Mouse (Mus musculus) heart, embryonic 15.5 days (tissue): ENCODE measurements around the gene Slc22a20. TPM values are rescaled to one million over a fixed set of nuclear protein-coding genes. Genes with fewer than 3 reads are reported as not detected.

Experiments used
- ATAC-seq: fragments of 200-750 bp; cut with Nextera tagmentation; replicated peaks from 2 replicates; pipeline ENCODE4 v1.8.0; 2017; ENCODE audit warnings: low read depth, moderate TSS enrichment; ENCODE audit not compliant: insufficient number of reproducible peaks, insufficient read depth, low FRiP score
- H3K27ac ChIP-seq: fragments of 300-500 bp; sonication (generic); 2 replicates; pipeline ENCODE4 v1.5.1; 2015; ENCODE audit warnings: mild to moderate bottlenecking, inconsistent platforms
- H3K27me3 ChIP-seq: fragments of 300-500 bp; sonication (generic); 2 replicates; pipeline ENCODE4 v1.6.1; 2015; ENCODE audit warnings: inconsistent platforms
- H3K36me3 ChIP-seq: fragments of 300-500 bp; sonication (generic); 2 replicates; pipeline ENCODE4 v1.6.1; 2015; ENCODE audit warnings: mild to moderate bottlenecking, inconsistent platforms
- H3K4me1 ChIP-seq: fragments of 300-500 bp; sonication (generic); replicated peaks from 2 replicates; pipeline ENCODE4 v1.6.1; 2015; ENCODE audit warnings: inconsistent platforms
- H3K4me2 ChIP-seq: fragments of 300-500 bp; sonication (generic); 2 replicates; pipeline ENCODE4 v1.6.1; 2015; ENCODE audit warnings: inconsistent platforms, mild to moderate bottlenecking, moderate library complexity
- H3K4me3 ChIP-seq: fragments of 300-500 bp; sonication (generic); 2 replicates; pipeline ENCODE4 v1.5.1; 2015; ENCODE audit warnings: mild to moderate bottlenecking, inconsistent platforms
- H3K9ac ChIP-seq: fragments of 300-500 bp; sonication (generic); 2 replicates; pipeline ENCODE4 v1.6.1; 2015; ENCODE audit warnings: mild to moderate bottlenecking, inconsistent platforms
- H3K9me3 ChIP-seq: fragments of 300-500 bp; sonication (generic); replicated peaks from 2 replicates; pipeline ENCODE4 v1.6.1; 2016; ENCODE audit warnings: inconsistent platforms
- WGBS: fragments of 180-500 bp; shearing (Covaris S2); methylation state at CpG from one replicate; pipeline ENCODE4 v1.1.7; 2015; ENCODE audit warnings: mixed read lengths; 5-methylcytosine and 5-hydroxymethylcytosine counted together
- polyA plus RNA-seq: library from polyadenylated mRNA; unstranded; fragments of >200 nt; fragmentation: Nextera tagmentation; extraction: Ambion mirVana; gene quantifications from 2 replicates; pipeline ENCODE4 v1.2.1, GENCODE M21; 2015

Slc22a20 gene
- polyA plus RNA-seq, 1 experiment from 2014 or later, result not detected

DNA sequence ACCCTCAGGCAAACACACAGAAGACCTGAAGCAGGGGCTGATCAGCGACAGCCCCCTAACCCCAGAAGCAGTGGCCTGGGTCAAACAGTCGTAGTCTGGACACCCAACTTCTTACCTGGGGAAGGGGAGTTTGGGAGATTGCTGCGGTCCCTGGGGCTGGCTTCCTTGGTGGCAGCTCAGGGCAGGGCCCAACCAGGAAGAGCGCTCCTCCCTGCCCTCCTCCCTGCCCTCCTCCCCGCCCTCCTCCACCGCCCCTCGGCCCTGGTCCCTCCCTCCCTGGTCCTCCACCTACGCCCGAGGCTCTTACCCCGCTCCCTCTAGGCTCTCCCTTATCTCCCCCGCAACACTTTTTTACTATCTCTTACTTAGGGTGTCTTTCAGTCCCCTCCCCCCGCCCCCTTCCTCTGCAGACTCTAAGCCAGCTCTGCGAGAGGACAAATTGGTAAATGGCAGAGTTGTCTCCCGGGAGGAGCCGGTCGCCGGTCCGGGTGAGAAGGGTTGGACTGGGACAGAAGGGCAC lies 29.1 kb upstream of the Slc22a20 start:
- Histone ChIP-seq H3K27ac (peak overlapping the region; percentile 75), H3K4me1 (peaks cover 19% of the 10 kb centered on the region), H3K4me2 (peak overlapping the region; percentile 92), H3K9ac (peak overlapping the region; percentile 71), H3K4me3 (peak overlapping the region; percentile 70), H3K36me3 (no peaks in the 10 kb centered on the region), H3K27me3 (0 out of 2 replicates have a peak, but pooled peaks cover 4% of the 10 kb centered on the region), H3K9me3 (no peaks in the 10 kb centered on the region)
- WGBS, result under 1% methylated on average over 18 of the region's 18 CpGs
- ATAC-seq, result peak; percentile 83

- no peak overlapping the region for H3K9ac ChIP-seq
- H3K27me3 ChIP-seq, result 0 out of 2 replicates have a peak, but pooled peaks cover 4% of the 10 kb centered on the region
- 92% methylated on average over 10 of the region's 10 CpGs for WGBS
- no peaks in the 10 kb centered on the region for H3K36me3 ChIP-seq
- H3K4me3 ChIP-seq, result 0 out of 2 replicates have a peak overlapping the region, but pooled peaks have one; percentile 70
- no peak overlapping the region for H3K4me2 ChIP-seq
- no peak overlapping the region for H3K27ac ChIP-seq
- no peaks in the 10 kb centered on the region for H3K9me3 ChIP-seq
- ATAC-seq, result no peak
- H3K4me1 ChIP-seq, result peaks cover 19% of the 10 kb centered on the region
Measured at GRCm38 (mm10) chr19:6013691-6014090, 27.7 kb upstream of the Slc22a20 start.

DNA sequence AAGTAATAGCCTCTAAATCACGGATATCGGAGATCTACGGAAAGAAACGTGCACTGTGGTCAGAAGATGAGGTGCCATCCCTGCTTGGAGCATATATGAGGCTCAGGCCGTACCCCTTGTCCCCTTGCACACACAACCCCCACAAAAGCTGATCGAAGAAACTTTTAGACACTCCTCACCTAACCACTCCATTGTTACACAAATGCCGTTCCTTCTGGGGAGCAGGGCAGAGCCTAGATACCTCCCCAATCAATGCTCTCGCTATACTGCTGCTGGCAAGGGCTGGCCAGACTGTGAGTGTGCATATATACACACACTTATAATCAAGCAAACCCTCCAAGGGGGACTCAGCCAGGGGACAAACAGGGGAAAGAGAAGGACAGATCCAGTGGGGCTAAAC lies 23.2 kb upstream of the Slc22a20 start:
- Histone ChIP-seq H3K9me3 (no peaks in the 10 kb centered on the region), H3K27me3 (0 out of 2 replicates have a peak, but pooled peaks cover 4% of the 10 kb centered on the region), H3K4me3 (no peak overlapping the region), H3K4me1 (no peaks in the 10 kb centered on the region), H3K9ac (no peak overlapping the region), H3K27ac (no peak overlapping the region), H3K36me3 (no peaks in the 10 kb centered on the region), H3K4me2 (no peak overlapping the region)
- ATAC-seq, result no peak
- 78% methylated on average over 8 of the region's 8 CpGs for WGBS

GRCm38 (mm10) chr19:6007013-6007412 lies 21.1 kb upstream of the Slc22a20 start:
- 81% methylated on average over 13 of the region's 13 CpGs for WGBS

DNA sequence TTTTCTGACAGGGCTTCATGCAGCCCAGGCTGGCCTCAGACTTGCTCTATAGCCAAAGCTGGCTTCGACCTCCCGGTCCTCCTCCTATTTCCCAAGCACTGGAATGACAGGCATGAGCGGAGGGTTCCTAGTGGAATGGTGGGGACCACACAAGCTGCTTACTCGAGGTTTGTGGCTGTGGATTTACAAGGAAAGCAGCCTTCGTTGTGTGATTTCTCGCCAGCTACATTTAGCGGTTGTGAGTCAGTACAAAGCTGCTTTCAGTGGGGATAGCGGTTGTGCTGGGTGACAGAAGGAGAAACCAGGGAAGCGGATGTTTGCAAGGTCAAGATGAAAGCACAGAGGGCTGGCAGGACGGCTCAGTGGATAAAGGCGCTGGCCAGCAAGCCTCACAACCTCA lies 19.6 kb upstream of the Slc22a20 start:
- Histone ChIP-seq H3K4me2 (no peak overlapping the region), H3K36me3 (no peaks in the 10 kb centered on the region), H3K4me3 (no peak overlapping the region), H3K9me3 (no peaks in the 10 kb centered on the region), H3K27me3 (no peaks in the 10 kb centered on the region), H3K9ac (no peak overlapping the region), H3K27ac (no peak overlapping the region), H3K4me1 (no peaks in the 10 kb centered on the region)
- no peak for ATAC-seq
- WGBS, result 68% methylated on average over 11 of the region's 11 CpGs

More at GRCm38 (mm10) chr19:6007013-6007412, 21.1 kb upstream of the Slc22a20 start:
- H3K27me3 ChIP-seq, result no peaks in the 10 kb centered on the region
- no peaks in the 10 kb centered on the region for H3K4me1 ChIP-seq
- H3K36me3 ChIP-seq, result no peaks in the 10 kb centered on the region
- no peak overlapping the region for H3K4me3 ChIP-seq
- no peak for ATAC-seq
- H3K9me3 ChIP-seq, result no peaks in the 10 kb centered on the region
- no peak overlapping the region for H3K9ac ChIP-seq
- H3K4me2 ChIP-seq, result no peak overlapping the region
- no peak overlapping the region for H3K27ac ChIP-seq

GRCm38 (mm10) chr19:5999969-6000368 lies 14.0 kb upstream of the Slc22a20 start:
- no peaks in the 10 kb centered on the region for H3K36me3 ChIP-seq
- H3K4me3 ChIP-seq, result no peak overlapping the region
- no peak for ATAC-seq
- no peaks in the 10 kb centered on the region for H3K9me3 ChIP-seq
- no peak overlapping the region for H3K27ac ChIP-seq
- no peaks in the 10 kb centered on the region for H3K27me3 ChIP-seq
- no peak overlapping the region for H3K9ac ChIP-seq
- no peak overlapping the region for H3K4me2 ChIP-seq
- H3K4me1 ChIP-seq, result no peaks in the 10 kb centered on the region
- 74% methylated on average over 5 of the region's 5 CpGs for WGBS

- Histone ChIP-seq H3K4me1 (no peaks in the 10 kb centered on the region), H3K9me3 (no peaks in the 10 kb centered on the region), H3K9ac (no peak overlapping the region), H3K36me3 (no peaks in the 10 kb centered on the region), H3K4me3 (no peak overlapping the region), H3K27ac (no peak overlapping the region), H3K27me3 (no peaks in the 10 kb centered on the region), H3K4me2 (no peak overlapping the region)
- ATAC-seq, result no peak
- 80% methylated on average over 3 of the region's 3 CpGs for WGBS
Measured at GRCm38 (mm10) chr19:5998180-5998579, 12.2 kb upstream of the Slc22a20 start.

GRCm38 (mm10) chr19:5994711-5995110 lies 8.8 kb upstream of the Slc22a20 start:
- no peaks in the 10 kb centered on the region for H3K27me3 ChIP-seq
- H3K4me1 ChIP-seq, result peaks cover 4% of the 10 kb centered on the region; the same call in 1 of the 2 replicates
- H3K36me3 ChIP-seq, result no peaks in the 10 kb centered on the region
- 78% methylated on average over 14 of the region's 14 CpGs for WGBS
- no peak overlapping the region for H3K4me2 ChIP-seq
- no peak overlapping the region for H3K9ac ChIP-seq
- H3K4me3 ChIP-seq, result no peak overlapping the region
- no peaks in the 10 kb centered on the region for H3K9me3 ChIP-seq
- no peak for ATAC-seq
- no peak overlapping the region for H3K27ac ChIP-seq

DNA sequence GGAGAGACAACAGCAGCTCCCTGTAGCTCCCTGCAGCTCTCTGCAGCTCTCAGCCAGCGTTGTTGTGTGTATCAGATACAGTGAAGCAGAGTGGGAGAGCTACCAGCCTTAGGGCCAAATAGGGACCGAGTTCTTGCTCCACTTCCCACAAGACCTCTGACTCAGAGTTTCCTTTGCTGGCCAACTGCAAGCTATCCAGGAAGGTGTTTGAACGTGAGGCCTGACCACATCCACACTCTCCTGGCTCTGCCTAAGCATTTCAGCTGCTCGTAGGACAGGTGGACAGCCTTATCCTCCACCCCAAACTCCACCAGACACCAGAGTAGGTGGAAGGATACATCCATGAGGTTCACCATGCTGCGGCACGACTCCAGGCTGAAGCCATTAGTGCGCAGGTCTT lies 6.1 kb upstream of the Slc22a20 start:
- no peak for ATAC-seq
- 70% methylated on average over 7 of the region's 7 CpGs for whole genome bisulfite sequencing
- H3K9me3 ChIP-seq, result no peaks in the 10 kb centered on the region
- no peaks in the 10 kb centered on the region for H3K36me3 ChIP-seq
- H3K4me1 ChIP-seq, result peaks cover 20% of the 10 kb centered on the region
- no peak overlapping the region for H3K4me2 ChIP-seq
- no peak overlapping the region for H3K27ac ChIP-seq
- H3K27me3 ChIP-seq, result no peaks in the 10 kb centered on the region
- H3K4me3 ChIP-seq, result no peak overlapping the region
- H3K9ac ChIP-seq, result no peak overlapping the region

GRCm38 (mm10) chr19:5991467-5991866 lies 5.5 kb upstream of the Slc22a20 start:
- Histone ChIP-seq H3K4me3 (no peak overlapping the region), H3K9me3 (no peaks in the 10 kb centered on the region), H3K4me2 (no peak overlapping the region), H3K27me3 (no peaks in the 10 kb centered on the region), H3K4me1 (peaks cover 20% of the 10 kb centered on the region), H3K27ac (no peak overlapping the region), H3K36me3 (no peaks in the 10 kb centered on the region), H3K9ac (no peak overlapping the region)
- no peak for ATAC-seq
- 82% methylated on average over 7 of the region's 7 CpGs for WGBS

DNA sequence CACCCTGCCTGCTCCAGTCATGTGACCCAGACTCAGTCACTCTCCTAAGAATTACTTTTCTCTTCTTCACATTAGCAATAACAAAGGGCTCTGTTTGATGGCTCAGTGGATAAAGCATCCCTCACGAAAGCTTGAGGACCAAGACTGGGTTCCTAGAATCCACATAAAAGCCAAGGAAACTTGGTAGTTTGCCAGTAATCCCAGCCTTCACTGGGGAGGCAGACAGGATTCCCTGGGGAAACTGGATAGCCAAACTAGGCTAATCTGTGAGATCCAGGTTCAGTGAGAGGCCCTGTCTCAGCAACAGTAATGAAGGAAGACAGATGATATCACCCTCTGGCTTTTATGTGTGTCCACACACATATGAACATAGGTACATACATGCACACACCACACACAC lies 5.0 kb upstream of the Slc22a20 start:
- Histone ChIP-seq H3K9ac (no peak overlapping the region), H3K4me2 (no peak overlapping the region), H3K4me1 (peaks cover 20% of the 10 kb centered on the region), H3K36me3 (no peaks in the 10 kb centered on the region), H3K4me3 (no peak overlapping the region), H3K27ac (no peak overlapping the region), H3K9me3 (no peaks in the 10 kb centered on the region), H3K27me3 (no peaks in the 10 kb centered on the region)
- WGBS, result 80% methylated on average over 1 of the region's 1 CpGs
- ATAC-seq, result no peak

DNA sequence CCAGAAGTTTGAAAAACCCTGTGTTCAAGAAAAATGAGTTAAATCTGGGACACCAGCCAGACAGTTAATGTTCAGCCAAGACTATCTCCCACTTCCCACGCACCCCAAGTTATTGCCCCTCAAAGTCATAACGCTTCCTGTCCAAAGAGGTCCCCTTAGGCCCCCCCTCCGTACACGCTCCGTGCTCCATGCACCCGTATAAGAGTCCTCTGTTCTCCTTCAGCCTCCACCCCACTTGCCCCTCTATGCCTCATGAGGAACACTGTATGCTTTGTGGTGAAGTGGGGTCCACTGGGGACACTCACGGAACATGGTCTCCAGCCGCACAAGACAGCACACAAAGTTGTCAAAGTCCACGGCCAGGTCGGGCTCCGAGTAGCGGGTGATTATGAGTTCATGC lies 4.1 kb upstream of the Slc22a20 start:
- H3K27ac ChIP-seq, result no peak overlapping the region

More for the DNA sequence above, 4.1 kb upstream of the Slc22a20 start:
- no peak overlapping the region for H3K4me3 ChIP-seq
- no peaks in the 10 kb centered on the region for H3K9me3 ChIP-seq
- no peak overlapping the region for H3K9ac ChIP-seq
- ATAC-seq, result no peak
- H3K27me3 ChIP-seq, result no peaks in the 10 kb centered on the region
- H3K4me2 ChIP-seq, result no peak overlapping the region
- 79% methylated on average over 12 of the region's 12 CpGs for WGBS
- no peaks in the 10 kb centered on the region for H3K36me3 ChIP-seq
- peaks cover 20% of the 10 kb centered on the region for H3K4me1 ChIP-seq
